Mouse (Mus musculus) midbrain, postnatal 0 days (tissue): ENCODE measurements around the gene Slc43a3. TPM values are rescaled to one million over a fixed set of nuclear protein-coding genes. Genes with fewer than 3 reads are reported as not detected.

Experiments
- ATAC-seq: fragments of 200-750 bp; cut with Nextera tagmentation; 2 replicates; pipeline ENCODE4 v1.8.0; 2017; ENCODE audit warnings: moderate number of reproducible peaks, mild to moderate bottlenecking, moderate TSS enrichment, moderate library complexity; ENCODE audit not compliant: low FRiP score
- DNase-seq: peaks from one replicate; pipeline ENCODE4 v3.0.0-alpha.2; 2015; ENCODE audit warnings: low spot score
- H3K27ac ChIP-seq: fragments of 300-500 bp; sonication (generic); 2 replicates; pipeline ENCODE4 v1.5.1; 2014; ENCODE audit warnings: low read depth, mild to moderate bottlenecking, low read length, mixed read lengths
- H3K27me3 ChIP-seq: fragments of 300-500 bp; sonication (generic); 2 replicates; pipeline ENCODE4 v1.6.1; 2014; ENCODE audit warnings: low read length, control low read depth, mixed read lengths; ENCODE audit not compliant: insufficient read depth
- H3K36me3 ChIP-seq: fragments of 300-500 bp; sonication (generic); 2 replicates; pipeline ENCODE4 v1.6.1; 2014; ENCODE audit warnings: low read length, control low read depth, mixed read lengths; ENCODE audit not compliant: insufficient read depth
- H3K4me1 ChIP-seq: fragments of 300-500 bp; sonication (generic); 2 replicates; pipeline ENCODE4 v1.6.1; 2014; ENCODE audit warnings: mild to moderate bottlenecking, control low read depth, antibody characterized with exemption, low read length, mixed read lengths; ENCODE audit not compliant: insufficient read depth
- H3K4me2 ChIP-seq: fragments of 300-500 bp; sonication (generic); 2 replicates; pipeline ENCODE4 v1.6.1; 2014; ENCODE audit warnings: low read depth, mild to moderate bottlenecking, low read length, mixed read lengths; ENCODE audit not compliant: poor library complexity, severe bottlenecking
- H3K4me3 ChIP-seq: fragments of 300-500 bp; sonication (generic); 2 replicates; pipeline ENCODE4 v1.5.1; 2014; ENCODE audit warnings: low read depth, mild to moderate bottlenecking, low read length, moderate library complexity
- H3K9ac ChIP-seq: fragments of 300-500 bp; sonication (generic); replicated peaks from 2 replicates; pipeline ENCODE4 v1.6.1; 2014; ENCODE audit warnings: mild to moderate bottlenecking, low read length, moderate library complexity, mixed read lengths; ENCODE audit not compliant: poor library complexity, severe bottlenecking
- H3K9me3 ChIP-seq: fragments of 300-500 bp; sonication (generic); 2 replicates; pipeline ENCODE4 v1.6.1; 2016; ENCODE audit warnings: low read length, control low read depth
- CTCF ChIP-seq: IDR thresholded peaks from 2 replicates; pipeline ENCODE4 v1.5.1; 2016; ENCODE audit warnings: antibody characterized with exemption, mild to moderate bottlenecking
- WGBS: fragments of 180-500 bp; shearing (Covaris S2); extraction: QIAGEN DNeasy Blood & Tissue Kit; methylation state at CpG from one replicate; pipeline ENCODE4 v1.1.7; 2014; 5-methylcytosine and 5-hydroxymethylcytosine counted together
- polyA plus RNA-seq: library from polyadenylated mRNA; unstranded; fragments of >200 nt; fragmentation: Nextera tagmentation; extraction: Ambion mirVana; gene quantifications from 2 replicates; pipeline ENCODE4 v1.2.1, GENCODE M21; 2015
- total RNA-seq: library from RNA; depleted of rRNA; stranded (reverse); fragments of >200 nt; gene quantifications from 2 replicates; pipeline ENCODE4 v1.2.3, GENCODE M21; 2014

Gene Slc43a3
- total and polyA plus RNA-seq, 2 experiments from 2014 or later: 1.9 to 2.0 TPM

- no peak for TF ChIP-seq CTCF
- WGBS: 89% methylated on average over 5 of the region's 5 CpGs
- no peak overlapping the region for H3K4me3 ChIP-seq
- no peaks in the 10 kb centered on the region for H3K4me1 ChIP-seq
- ATAC-seq (no peak), DNase-seq (no peak)
- H3K4me2 ChIP-seq: no peak overlapping the region
- H3K9me3 ChIP-seq: no peaks in the 10 kb centered on the region
- no peak overlapping the region for H3K9ac ChIP-seq
- no peaks in the 10 kb centered on the region for H3K27me3 ChIP-seq
- no peaks in the 10 kb centered on the region for H3K36me3 ChIP-seq
- no peak overlapping the region for H3K27ac ChIP-seq
These were observed 22.5 kb upstream of the Slc43a3 start for GRCm38 (mm10) chr2:84913881-84914280.

GRCm38 (mm10) chr2:84915330-84915729 is 21.0 kb upstream of the Slc43a3 start:
- TF ChIP-seq CTCF: no peak
- Histone ChIP-seq H3K27me3 (no peaks in the 10 kb centered on the region), H3K4me1 (no peaks in the 10 kb centered on the region), H3K4me2 (no peak overlapping the region), H3K9ac (no peak overlapping the region), H3K36me3 (no peaks in the 10 kb centered on the region), H3K4me3 (no peak overlapping the region), H3K9me3 (no peaks in the 10 kb centered on the region), H3K27ac (no peak overlapping the region)
- no peak for DNase-seq
- 80% methylated on average over 3 of the region's 3 CpGs for WGBS
- no peak for ATAC-seq

- no peak for TF ChIP-seq CTCF
- H3K27ac ChIP-seq: no peak overlapping the region
- H3K4me3 ChIP-seq: no peak overlapping the region
- no peaks in the 10 kb centered on the region for H3K9me3 ChIP-seq
- H3K4me1 ChIP-seq: no peaks in the 10 kb centered on the region
- H3K27me3 ChIP-seq: no peaks in the 10 kb centered on the region
- ATAC-seq: no peak
- H3K4me2 ChIP-seq: no peak overlapping the region
- WGBS: 81% methylated on average over 8 of the region's 8 CpGs
- no peaks in the 10 kb centered on the region for H3K36me3 ChIP-seq
- no peak overlapping the region for H3K9ac ChIP-seq
- no peak for DNase-seq
These were observed 19.6 kb upstream of the Slc43a3 start for GRCm38 (mm10) chr2:84916548-84917320.

GRCm38 (mm10) chr2:84918188-84918587 is 18.2 kb upstream of the Slc43a3 start:
- no peak for ATAC-seq
- no peak overlapping the region for H3K4me2 ChIP-seq

GRCm38 (mm10) chr2:84919601-84920108 is 16.7 kb upstream of the Slc43a3 start:
- Histone ChIP-seq H3K27me3 (no peaks in the 10 kb centered on the region), H3K4me2 (no peak overlapping the region), H3K4me1 (no peaks in the 10 kb centered on the region), H3K36me3 (no peaks in the 10 kb centered on the region), H3K9ac (no peak overlapping the region), H3K4me3 (no peak overlapping the region), H3K9me3 (no peaks in the 10 kb centered on the region), H3K27ac (no peak overlapping the region)
- DNase-seq (no peak), ATAC-seq (no peak)
- 88% methylated on average over 10 of the region's 10 CpGs for WGBS
- no peak for TF ChIP-seq CTCF

More at GRCm38 (mm10) chr2:84918188-84918587, 18.2 kb upstream of the Slc43a3 start:
- Histone ChIP-seq H3K4me1 (no peaks in the 10 kb centered on the region), H3K4me3 (no peak overlapping the region), H3K27ac (no peak overlapping the region), H3K9me3 (no peaks in the 10 kb centered on the region), H3K36me3 (no peaks in the 10 kb centered on the region), H3K9ac (no peak overlapping the region), H3K27me3 (no peaks in the 10 kb centered on the region)
- no peak for DNase-seq
- no peak for TF ChIP-seq CTCF
- 74% methylated on average over 3 of the region's 3 CpGs for WGBS

GRCm38 (mm10) chr2:84930186-84930585 is 6.2 kb upstream of the Slc43a3 start:
- Histone ChIP-seq H3K9ac (no peak overlapping the region), H3K27me3 (no peaks in the 10 kb centered on the region), H3K4me1 (no peaks in the 10 kb centered on the region), H3K4me3 (no peak overlapping the region), H3K36me3 (no peaks in the 10 kb centered on the region), H3K9me3 (no peaks in the 10 kb centered on the region), H3K4me2 (no peak overlapping the region), H3K27ac (no peak overlapping the region)
- ATAC-seq (no peak), DNase-seq (no peak)
- WGBS: 94% methylated on average over 7 of the region's 7 CpGs
- no peak for TF ChIP-seq CTCF
